Mouse (Mus musculus) spleen, postnatal 14 days (tissue): ENCODE data around the gene Wdr81.

Experiments
- DNase-seq, 2 experiments: peaks; one replicate each; pipeline ENCODE4 v3.0.0; 2021 to 2022; ENCODE audit warnings: low spot score in 2 of 2

Wdr81 gene

DNA sequence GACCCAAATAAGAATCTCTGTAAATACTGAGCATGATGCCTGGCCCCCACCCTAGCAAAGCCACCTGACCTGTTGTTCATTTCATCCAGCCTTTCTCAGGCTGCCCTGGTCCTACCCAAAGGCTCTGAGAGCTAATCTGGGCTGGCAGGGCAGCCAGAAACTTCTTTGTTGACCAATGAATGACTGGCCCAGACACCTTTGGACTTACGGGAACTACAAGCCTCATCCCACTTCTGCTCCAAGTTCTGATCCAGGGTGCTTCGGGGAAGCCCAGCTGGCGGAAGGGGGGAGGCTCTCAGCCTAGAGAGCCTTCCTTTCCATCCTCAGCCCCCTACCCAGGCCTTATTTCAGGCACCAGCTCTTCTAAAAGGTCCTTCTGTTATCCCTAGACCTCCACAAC lies 15.7 kb downstream of the Wdr81 start:
- DNase-seq: no peak

GRCm38 (mm10) chr11:75438194-75438593 lies 16.3 kb downstream of the Wdr81 start:
- DNase-seq: no peak

- DNase-seq: no peak
Measured at GRCm38 (mm10) chr11:75434138-75434537, 20.4 kb downstream of the Wdr81 start.

DNA sequence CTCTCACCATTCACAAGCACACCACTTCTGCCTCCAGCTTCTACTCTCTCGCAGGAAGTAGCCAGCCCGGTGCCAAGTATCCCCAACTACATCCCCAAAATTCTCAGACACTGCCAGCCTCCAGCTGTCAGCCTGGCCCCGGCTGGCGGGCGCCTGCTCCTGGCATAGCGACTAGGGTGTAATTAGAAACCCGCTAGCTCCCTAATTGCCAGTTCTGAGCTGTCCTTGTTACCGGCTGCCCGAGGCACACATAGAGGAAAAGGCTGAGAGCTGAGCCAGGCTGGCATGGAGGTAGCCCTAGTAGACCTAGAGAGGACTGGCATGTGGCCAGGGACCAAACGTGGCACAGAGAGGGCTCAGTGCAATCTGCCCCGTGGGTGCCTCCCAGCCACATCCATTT lies 23.2 kb downstream of the Wdr81 start:
- no peak for DNase-seq

DNA sequence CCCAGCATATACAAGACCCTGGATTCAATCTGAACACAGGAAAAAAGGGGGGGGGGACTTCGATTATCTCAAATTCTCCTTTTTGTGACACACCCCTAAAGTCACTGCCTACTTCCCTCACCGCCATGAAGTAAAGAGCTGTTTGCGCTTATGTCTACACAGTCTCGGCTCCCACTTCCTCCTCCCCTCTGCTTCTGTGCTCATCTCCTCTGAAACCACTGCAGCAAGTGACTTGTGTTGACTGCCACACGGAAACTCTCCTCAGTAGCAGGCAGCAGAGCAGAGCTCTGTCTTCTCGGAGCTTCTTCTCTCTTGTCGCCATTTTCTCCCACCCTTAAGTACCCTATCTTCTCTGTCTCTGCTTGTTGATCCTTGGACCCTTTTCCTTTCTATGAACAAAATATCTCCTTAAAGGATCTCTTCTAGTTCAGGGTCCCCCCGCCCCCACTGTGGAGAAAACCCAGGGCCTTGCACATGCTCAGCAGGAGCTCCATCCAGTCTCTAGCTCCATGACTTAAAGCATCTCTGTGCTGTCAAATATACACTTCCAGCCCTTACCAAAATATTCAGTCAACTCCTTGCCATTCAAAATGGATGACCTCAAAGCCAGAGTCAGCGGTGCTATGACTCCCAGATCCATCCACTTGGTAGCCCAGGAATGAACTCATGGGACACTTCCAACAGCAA lies 25.4 kb downstream of the Wdr81 start:
- peak in 1 of 2 experiments; percentile 34 for DNase-seq

DNA sequence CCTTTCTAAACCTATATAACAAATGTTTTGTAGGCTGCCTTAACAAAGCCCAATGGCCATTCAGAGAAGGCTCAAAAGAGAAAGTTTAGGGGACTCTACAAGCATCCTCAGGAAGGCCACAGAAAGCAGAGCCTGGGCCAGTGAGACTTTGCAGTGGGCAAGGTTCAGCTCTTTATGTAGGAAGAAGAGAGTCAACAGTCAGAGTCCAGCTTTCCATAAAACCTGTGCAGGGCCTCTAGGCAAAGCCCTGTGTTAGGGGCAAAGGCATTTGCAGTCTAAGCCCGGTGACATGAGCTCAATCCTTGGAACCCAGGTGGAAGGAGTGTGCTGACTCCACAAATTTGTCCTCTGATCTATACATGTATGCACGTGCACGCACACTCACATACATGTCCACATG lies 30.1 kb downstream of the Wdr81 start:
- no peak for DNase-seq

GRCm38 (mm10) chr11:75424033-75424432 lies 30.5 kb downstream of the Wdr81 start:
- no peak for DNase-seq

GRCm38 (mm10) chr11:75423091-75423490 lies 31.4 kb downstream of the Wdr81 start:
- DNase-seq: no peak

GRCm38 (mm10) chr11:75422013-75422792 lies 32.3 kb downstream of the Wdr81 start, which contains the start of gene Serpinf1:
Gene Serpinf1, minus strand, starts transcription at chr11:75422701.
- DNase-seq: no peak

- DNase-seq: no peak
Measured at GRCm38 (mm10) chr11:75421375-75422012, 33.0 kb downstream of the Wdr81 start.

DNA sequence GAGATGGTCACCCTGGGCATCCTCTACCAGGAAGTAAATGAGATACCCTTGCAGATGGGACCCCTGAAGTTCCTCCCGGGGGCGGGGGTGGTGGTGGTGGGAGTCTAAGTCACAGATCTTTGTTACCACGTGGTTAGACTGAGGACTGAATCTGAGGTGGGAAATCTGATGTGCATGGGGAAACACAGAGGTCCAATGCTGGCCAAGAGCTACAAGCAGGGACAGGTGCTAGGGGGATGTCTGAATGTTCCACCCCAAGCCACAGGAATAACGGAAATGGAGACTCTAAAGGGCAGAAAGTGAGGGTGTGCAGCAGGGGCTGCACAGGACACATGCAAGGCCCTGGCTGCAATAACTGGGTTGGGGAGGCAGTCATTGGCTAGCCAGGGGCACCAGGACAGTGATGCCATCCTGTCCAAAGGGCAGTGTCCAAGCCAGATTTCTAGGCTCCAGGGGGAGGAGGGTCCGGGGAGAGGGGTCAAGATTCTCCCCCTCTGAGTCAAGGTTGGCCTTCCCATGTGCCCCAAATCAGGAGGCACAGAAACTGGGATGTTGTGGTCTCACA lies 33.6 kb downstream of the Wdr81 start:
- DNase-seq: no peak

GRCm38 (mm10) chr11:75420037-75420436 lies 34.5 kb downstream of the Wdr81 start:
- no peak for DNase-seq

DNA sequence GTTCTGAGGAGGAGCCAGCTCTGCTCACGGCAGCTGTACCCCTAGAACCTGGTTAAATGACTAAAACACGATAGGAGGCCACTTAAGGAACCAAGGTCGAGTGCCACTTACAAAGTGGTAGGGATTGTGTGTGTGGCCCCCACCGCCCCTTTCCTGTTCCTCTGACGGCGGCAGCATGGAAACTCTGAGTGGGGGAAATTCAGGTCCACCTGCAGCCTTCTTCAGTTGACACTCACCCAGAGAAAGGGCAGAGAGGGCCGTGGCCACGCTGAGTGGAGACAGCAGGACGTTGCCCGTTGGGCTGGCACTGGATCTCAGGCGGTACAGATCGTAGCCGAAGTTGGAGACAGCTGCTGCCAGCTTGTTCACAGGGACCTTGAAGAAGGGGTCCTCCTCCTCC lies 38.5 kb downstream of the Wdr81 start:
- DNase-seq: no peak

- no peak for DNase-seq
Measured at GRCm38 (mm10) chr11:75415096-75415495, 39.4 kb downstream of the Wdr81 start.

- DNase-seq: no peak
Measured at GRCm38 (mm10) chr11:75410591-75410990, 43.9 kb downstream of the Wdr81 start.

DNA sequence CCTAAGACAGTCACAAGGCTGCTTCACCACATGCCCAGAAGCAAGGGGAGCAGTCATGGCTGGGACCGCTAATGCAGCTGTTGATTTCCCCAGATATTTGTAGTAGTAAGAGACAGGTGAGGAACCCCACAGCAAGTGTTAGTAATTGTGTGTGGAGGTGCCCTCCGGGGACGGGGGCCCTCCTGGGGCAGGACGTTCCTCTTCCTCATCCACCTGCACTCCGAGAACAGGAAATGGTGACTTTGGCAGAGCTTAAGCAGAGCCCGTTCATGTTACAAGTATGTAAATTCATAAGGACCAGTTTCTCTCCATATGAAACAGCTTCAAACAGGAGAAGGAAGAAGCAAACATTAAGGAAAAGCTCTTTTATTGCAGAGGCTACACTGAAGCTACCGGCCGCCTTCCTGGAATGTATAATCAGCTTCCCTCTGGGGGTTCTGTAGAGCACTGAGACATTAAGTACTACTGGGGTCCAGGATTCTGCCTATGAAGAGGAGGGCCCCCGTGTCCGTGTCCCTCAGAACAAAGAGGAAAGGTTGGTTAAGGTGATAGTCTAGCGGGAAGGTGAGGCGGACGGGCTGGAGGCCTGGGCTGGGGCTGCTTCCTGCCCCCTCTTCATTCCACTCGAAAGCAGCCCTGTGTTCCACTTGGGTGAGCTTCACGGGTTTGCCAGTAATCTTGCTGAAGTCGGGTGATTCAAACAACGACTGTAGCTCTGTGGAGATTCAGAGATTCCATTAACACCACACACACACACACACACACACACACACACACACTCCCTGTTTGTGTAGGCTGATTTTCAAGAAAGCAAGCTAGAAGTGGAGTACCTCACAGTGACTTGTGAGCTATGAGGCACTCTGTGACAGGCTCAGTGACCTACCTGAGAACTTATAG lies 44.6 kb downstream of the Wdr81 start:
- DNase-seq: no peak

DNA sequence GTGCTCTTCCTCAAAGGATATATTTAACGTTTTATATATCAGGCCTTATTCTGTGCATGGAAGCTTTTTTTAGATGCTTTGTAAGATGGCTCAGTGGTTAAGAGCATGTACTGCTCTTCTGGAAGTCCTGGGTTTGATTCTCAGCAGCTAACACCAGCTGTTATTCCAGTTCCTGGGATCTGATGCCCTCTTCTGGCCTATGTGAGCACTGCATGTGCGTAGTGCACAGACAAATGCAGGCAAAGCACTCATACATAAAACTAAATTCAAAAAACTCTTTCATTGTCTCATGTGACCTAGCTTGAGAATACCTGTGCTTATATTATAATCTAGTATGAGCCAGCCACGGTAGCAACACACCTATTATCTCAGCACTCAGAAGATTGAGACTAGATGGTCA lies 47.7 kb downstream of the Wdr81 start:
- peak; percentile 57 to 76 for DNase-seq

GRCm38 (mm10) chr11:75406104-75406503 lies 48.4 kb downstream of the Wdr81 start:
- no peak for DNase-seq

DNA sequence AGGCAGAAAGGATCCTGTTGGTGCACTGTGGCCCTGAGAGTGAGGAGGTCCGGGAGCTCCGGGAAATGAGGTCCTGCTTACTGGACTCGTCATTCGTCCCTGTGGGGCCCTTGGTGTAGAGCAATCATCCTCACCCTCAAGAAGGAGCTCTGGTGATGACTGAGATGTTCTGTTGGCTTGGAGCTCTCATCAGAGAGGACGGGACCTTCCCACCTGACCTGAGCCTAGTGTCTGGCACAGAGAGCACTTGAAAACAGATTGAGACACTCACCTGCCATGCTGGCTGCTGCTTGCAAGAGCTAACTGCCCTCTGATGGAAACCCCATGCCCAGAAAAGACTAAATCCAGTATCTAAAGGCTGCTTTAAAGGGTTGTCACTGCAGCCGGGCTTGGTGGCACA lies 49.7 kb downstream of the Wdr81 start:
- no peak for DNase-seq

DNA sequence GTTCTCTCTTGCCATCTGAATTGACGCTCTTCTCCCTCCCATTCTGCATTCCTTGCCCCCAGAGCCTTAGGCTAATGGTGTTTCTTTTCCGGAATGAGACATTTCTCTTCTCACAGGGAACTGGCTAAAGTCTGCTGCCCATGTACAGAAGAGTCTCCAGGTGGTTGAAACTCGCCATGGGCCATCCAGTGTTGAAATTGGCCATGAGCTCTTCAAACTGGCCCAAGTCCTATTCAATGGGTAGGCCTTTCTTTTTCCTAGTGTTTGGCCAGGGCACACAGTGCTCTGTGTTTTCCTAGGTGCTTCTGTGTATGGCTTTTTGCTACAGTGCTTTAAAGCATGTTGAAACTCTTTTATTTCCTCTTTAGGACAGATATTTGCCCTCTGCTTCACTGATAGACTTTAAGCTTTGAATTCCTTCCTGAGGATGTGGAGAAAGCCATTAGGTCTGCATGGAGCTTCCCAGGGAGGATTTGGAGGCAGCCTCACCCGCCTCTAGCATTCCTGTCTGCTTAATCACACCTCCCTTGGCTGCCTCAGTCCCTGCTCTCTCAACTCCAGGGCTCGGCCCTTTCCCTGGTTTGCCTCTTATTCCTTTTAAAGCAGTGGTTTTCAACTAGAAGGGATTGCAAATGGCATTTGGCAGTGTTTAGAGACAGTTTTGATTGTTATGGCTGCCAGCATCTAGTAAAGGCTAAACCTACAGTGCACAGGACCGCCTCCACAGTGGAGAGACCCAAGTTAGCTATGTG lies 51.0 kb downstream of the Wdr81 start:
- DNase-seq: no peak

- DNase-seq: peak in 1 of 2 experiments; percentile 21
Measured at GRCm38 (mm10) chr11:75402271-75402690, 52.2 kb downstream of the Wdr81 start.
